In the genomic region with DNA sequence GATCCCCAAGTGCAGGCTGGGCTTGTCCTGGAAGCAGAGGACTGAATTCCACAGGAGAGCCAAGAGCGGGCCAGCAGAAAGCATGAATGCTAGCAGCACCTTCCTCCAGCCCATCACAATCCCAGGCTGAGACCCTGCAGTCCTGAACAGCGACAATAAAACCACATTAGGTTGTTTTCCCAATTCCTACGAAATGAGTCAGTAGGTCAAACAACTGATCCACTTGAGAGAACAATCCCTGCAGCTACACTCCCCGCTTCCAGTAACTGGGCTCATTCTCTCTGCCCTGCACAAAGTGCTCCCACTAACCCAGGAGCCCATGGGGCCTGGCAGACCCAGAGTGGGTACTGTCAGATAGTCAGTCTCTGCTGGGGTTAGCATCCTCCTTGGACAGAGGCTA, we compare ENCODE assay signal across 17 mouse cellular contexts.
DNase-seq lines count a peak whose midpoint lies in the region; ATAC-seq and TF ChIP-seq lines count a peak whose summit lies in the region.
"Had no signal": no experiment of that assay in that cellular context is flagged by ENCODE, and none has a peak within 500 bp of the region (broad histone marks: within the 10 kb centered on the region; RNA-seq: fewer than 3 reads in every experiment).

No protein-coding gene starts in this region.

- H3K4me3 ChIP-seq in hindbrain, embryonic 10.5 days: no peak overlapping the region
- H3K4me3 ChIP-seq in hindbrain, embryonic 16.5 days (ENCODE audit: low read length): no peak overlapping the region
- H3K4me3 ChIP-seq in lung, postnatal 0 days (ENCODE audit: low read depth, low read length): no peak overlapping the region
- H3K4me3 ChIP-seq in brown adipose tissue, adult 24 weeks (ENCODE audit: insufficient read depth, low read depth, low read length): no peak overlapping the region
- H3K4me3 ChIP-seq in macrophage (ENCODE audit: inconsistent target): no peak overlapping the region
- H3K4me3 ChIP-seq: limb, embryonic 15.5 days; neural tube, embryonic 13.5 days had no signal

- H3K27me3 ChIP-seq in hindbrain, embryonic 10.5 days (ENCODE audit: insufficient read depth, poor library complexity, severe bottlenecking): no peaks in the 10 kb centered on the region
- H3K27me3 ChIP-seq in hindbrain, embryonic 16.5 days (replicated peaks; ENCODE audit: control insufficient read depth, insufficient read depth, low read length): no peaks in the 10 kb centered on the region
- H3K27me3 ChIP-seq in lung, postnatal 0 days (replicated peaks; ENCODE audit: insufficient read depth, low read length): no peaks in the 10 kb centered on the region
- H3K27me3 ChIP-seq: limb, embryonic 15.5 days; neural tube, embryonic 13.5 days had no signal

- peaks cover 100% of the 10 kb centered on the region for H3K79me2 ChIP-seq in macrophage (ENCODE audit: inconsistent target)

- no peaks in the 10 kb centered on the region for H3K9me3 ChIP-seq in hindbrain, embryonic 10.5 days
- H3K9me3 ChIP-seq in hindbrain, embryonic 16.5 days (ENCODE audit: control insufficient read depth, low read length): no peaks in the 10 kb centered on the region
- no peaks in the 10 kb centered on the region for H3K9me3 ChIP-seq in lung, postnatal 0 days (ENCODE audit: low read length)
- H3K9me3 ChIP-seq: G1E; limb, embryonic 15.5 days; neural tube, embryonic 13.5 days had no signal

- peak overlapping the region; percentile 47 for H3K27ac ChIP-seq in hindbrain, embryonic 10.5 days
- H3K27ac ChIP-seq in hindbrain, embryonic 16.5 days (ENCODE audit: low read depth, low read length): no peak overlapping the region; the same call in 1 of the 2 replicates
- H3K27ac ChIP-seq in lung, postnatal 0 days (ENCODE audit: low read length): peak overlapping the region; percentile 81
- 0 out of 2 replicates have a peak overlapping the region, but pooled peaks have one; percentile 1 for H3K27ac ChIP-seq in brown adipose tissue, adult 24 weeks (replicated peaks; ENCODE audit: low read depth, low read length)
- peak overlapping the region; percentile 87 for H3K27ac ChIP-seq in macrophage

- TF ChIP-seq EP300 in lung, postnatal 0 days (IDR thresholded peaks at IDR 0.05): no peak; the same call in 1 of the 2 replicates

- no peak for ATAC-seq in hindbrain, embryonic 16.5 days
- ATAC-seq in lung, postnatal 0 days: peak; percentile 23; the same call in 1 of the 2 replicates
- no peak for ATAC-seq in granulocyte monocyte progenitor cell, adult 5-6 weeks (replicated peaks; ENCODE audit: poor library complexity, severe bottlenecking)
- ATAC-seq: midbrain, embryonic 16.5 days had no signal

- peaks cover 42% of the 10 kb centered on the region for H3K4me1 ChIP-seq in hindbrain, embryonic 10.5 days (replicated peaks)
- H3K4me1 ChIP-seq in hindbrain, embryonic 16.5 days (ENCODE audit: control insufficient read depth, insufficient read depth, low read depth, low read length): peaks cover 19% of the 10 kb centered on the region
- peaks cover 11% of the 10 kb centered on the region; the same call in 1 of the 2 replicates for H3K4me1 ChIP-seq in lung, postnatal 0 days (ENCODE audit: insufficient read depth, low read depth, low read length)
- H3K4me1 ChIP-seq in brown adipose tissue, adult 24 weeks (ENCODE audit: control insufficient read depth, insufficient read depth, insufficient read length, low read length): peaks cover 34% of the 10 kb centered on the region

- no peak overlapping the region for H3K9ac ChIP-seq in hindbrain, embryonic 16.5 days (ENCODE audit: low read depth, low read length)
- H3K9ac ChIP-seq in lung, postnatal 0 days (replicated peaks; ENCODE audit: low read depth): no peak overlapping the region
- H3K9ac ChIP-seq: limb, embryonic 15.5 days; neural tube, embryonic 13.5 days had no signal

- DNase-seq in hindbrain, embryonic 10.5 days (ENCODE audit: low spot score): no peak
- DNase-seq in lung, postnatal 0 days (ENCODE audit: low spot score): peak; percentile 67
- DNase-seq in lung, postnatal 4 days: no peak
- DNase-seq in kidney, adult 8-10 months: no peak
- DNase-seq: cerebellum, adult 11-12 months; heart, postnatal 14 days; kidney, postnatal 36 days; lung, postnatal 14 days; retina, postnatal 1 day had no signal

- H3K4me2 ChIP-seq in hindbrain, embryonic 16.5 days (ENCODE audit: low read length): no peak overlapping the region
- no peak overlapping the region for H3K4me2 ChIP-seq in lung, postnatal 0 days (replicated peaks; ENCODE audit: low read depth, low read length)

- TF ChIP-seq CTCF in lung, postnatal 0 days (IDR thresholded peaks at IDR 0.05): no peak

- no peaks in the 10 kb centered on the region for H3K36me3 ChIP-seq in hindbrain, embryonic 10.5 days
- no peaks in the 10 kb centered on the region for H3K36me3 ChIP-seq in hindbrain, embryonic 16.5 days (ENCODE audit: control insufficient read depth, insufficient read depth, low read length)
- no peaks in the 10 kb centered on the region for H3K36me3 ChIP-seq in lung, postnatal 0 days (ENCODE audit: insufficient read depth, low read length)
- H3K36me3 ChIP-seq in macrophage (ENCODE audit: inconsistent target): peaks cover 61% of the 10 kb centered on the region; the same call in 1 of the 2 replicates
- H3K36me3 ChIP-seq: limb, embryonic 15.5 days; neural tube, embryonic 13.5 days had no signal

- WGBS in hindbrain, embryonic 10.5 days: 67% methylated on average over 4 of the region's 4 CpGs
- WGBS in hindbrain, embryonic 16.5 days: 54% methylated on average over 4 of the region's 4 CpGs
- WGBS in lung, postnatal 0 days: 58% methylated on average over 4 of the region's 4 CpGs
- WGBS in macrophage (ENCODE audit: missing documents): 88% methylated on average over 4 of the region's 4 CpGs
